Mouse (Mus musculus) hindbrain, postnatal 0 days (tissue): ENCODE measurements around the gene Gpc6. TPM values are rescaled to one million over a fixed set of nuclear protein-coding genes. Genes with fewer than 3 reads are reported as not detected.

Experiments
- ATAC-seq: fragments of 200-750 bp; cut with Nextera tagmentation; 2 replicates; pipeline ENCODE4 v1.8.0; 2017; ENCODE audit warnings: mild to moderate bottlenecking, moderate TSS enrichment, moderate library complexity
- DNase-seq: peaks from one replicate; pipeline ENCODE4 v3.0.0-alpha.2; 2015; ENCODE audit warnings: low spot score
- H3K27ac ChIP-seq: fragments of 300-500 bp; sonication (generic); 2 replicates; pipeline ENCODE4 v1.5.1; 2014; ENCODE audit warnings: mild to moderate bottlenecking
- H3K27me3 ChIP-seq: fragments of 300-500 bp; sonication (generic); 2 replicates; pipeline ENCODE4 v1.6.1; 2014; ENCODE audit warnings: low read length, mixed read lengths; ENCODE audit not compliant: insufficient read depth
- H3K36me3 ChIP-seq: fragments of 300-500 bp; sonication (generic); 2 replicates; pipeline ENCODE4 v1.6.1; 2014; ENCODE audit warnings: low read length, mixed read lengths; ENCODE audit not compliant: insufficient read depth
- H3K4me1 ChIP-seq: fragments of 300-500 bp; sonication (generic); 2 replicates; pipeline ENCODE4 v1.6.1; 2014; ENCODE audit warnings: antibody characterized with exemption, low read length, mixed read lengths; ENCODE audit not compliant: insufficient read depth
- H3K4me2 ChIP-seq: fragments of 300-500 bp; sonication (generic); 2 replicates; pipeline ENCODE4 v1.6.1; 2014; ENCODE audit warnings: low read depth, mild to moderate bottlenecking, low read length, moderate library complexity, mixed read lengths
- H3K4me3 ChIP-seq: fragments of 300-500 bp; sonication (generic); 2 replicates; pipeline ENCODE4 v1.5.1; 2014; ENCODE audit warnings: low read length
- H3K9ac ChIP-seq: fragments of 300-500 bp; sonication (generic); replicated peaks from 2 replicates; pipeline ENCODE4 v1.6.1; 2014; ENCODE audit warnings: mild to moderate bottlenecking, low read length, moderate library complexity, mixed read lengths
- H3K9me3 ChIP-seq: fragments of 300-500 bp; sonication (generic); 2 replicates; pipeline ENCODE4 v1.6.1; 2016; ENCODE audit warnings: low read length, mixed read lengths
- CTCF ChIP-seq: IDR thresholded peaks from 2 replicates; pipeline ENCODE4 v1.5.1; 2016; ENCODE audit warnings: antibody characterized with exemption, control low read depth, low read depth
- WGBS: fragments of 180-500 bp; shearing (Covaris S2); extraction: QIAGEN DNeasy Blood & Tissue Kit; methylation state at CpG from one replicate; pipeline ENCODE4 v1.1.7; 2014; 5-methylcytosine and 5-hydroxymethylcytosine counted together
- polyA plus RNA-seq: library from polyadenylated mRNA; unstranded; fragments of >200 nt; fragmentation: Nextera tagmentation; extraction: Ambion mirVana; gene quantifications from 2 replicates; pipeline ENCODE4 v1.2.1, GENCODE M21; 2015
- total RNA-seq: library from RNA; depleted of rRNA; stranded (reverse); fragments of >200 nt; gene quantifications from 2 replicates; pipeline ENCODE4 v1.2.3, GENCODE M21; 2014

Gpc6 gene
- total and polyA plus RNA-seq, 2 experiments from 2014 or later = 17.9 to 28.5 TPM

DNA sequence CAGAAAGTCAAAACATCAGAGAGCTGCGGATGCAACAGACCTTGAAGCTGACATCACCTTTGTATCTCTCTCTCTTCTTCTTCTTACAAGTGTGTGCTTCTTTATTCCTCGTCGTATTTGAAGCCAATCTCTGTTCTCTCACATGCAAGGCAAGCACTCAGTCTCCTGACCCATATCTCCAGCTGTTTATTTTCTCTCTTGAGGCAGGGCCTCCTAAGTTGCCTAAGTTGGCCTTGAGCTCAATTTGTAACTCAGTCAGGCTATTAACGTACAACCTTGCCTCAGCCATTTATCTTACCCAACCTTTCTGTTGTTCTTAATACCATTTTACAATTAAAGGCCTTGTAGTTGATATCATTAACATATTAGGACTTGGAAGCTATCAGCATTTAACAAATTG, 637.0 kb downstream of the Gpc6 start:
- Histone ChIP-seq H3K27ac (no peak overlapping the region), H3K4me2 (no peak overlapping the region), H3K4me1 (no peaks in the 10 kb centered on the region), H3K4me3 (no peak overlapping the region), H3K27me3 (no peaks in the 10 kb centered on the region), H3K9me3 (no peaks in the 10 kb centered on the region), H3K36me3 (no peaks in the 10 kb centered on the region), H3K9ac (no peak overlapping the region)
- 85% methylated on average over 4 of the region's 4 CpGs for WGBS
- no peak for TF ChIP-seq CTCF
- ATAC-seq (no peak), DNase-seq (no peak)

DNA sequence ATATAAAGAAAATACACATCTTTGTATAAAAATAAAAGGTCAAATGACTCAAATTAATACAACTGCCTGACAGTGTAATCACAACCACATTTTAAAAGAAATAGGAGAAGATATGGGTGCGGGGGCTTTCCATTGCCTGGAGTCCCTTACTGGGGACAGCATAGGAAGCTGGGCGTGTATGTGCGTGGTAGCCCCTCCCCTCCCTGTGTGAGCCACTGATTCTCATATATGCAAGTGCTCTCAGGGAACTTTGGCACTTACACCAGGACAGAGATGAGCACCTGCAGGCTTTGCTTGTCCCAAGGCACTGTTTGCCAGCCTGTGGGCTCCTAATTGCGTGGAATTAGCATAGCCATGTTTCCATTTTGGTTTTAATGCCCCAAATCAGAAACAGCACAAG, 644.2 kb downstream of the Gpc6 start:
- Histone ChIP-seq H3K9me3 (no peaks in the 10 kb centered on the region), H3K4me2 (no peak overlapping the region), H3K4me1 (no peaks in the 10 kb centered on the region), H3K9ac (no peak overlapping the region), H3K4me3 (no peak overlapping the region), H3K27ac (no peak overlapping the region), H3K27me3 (no peaks in the 10 kb centered on the region), H3K36me3 (no peaks in the 10 kb centered on the region)
- ATAC-seq (no peak), DNase-seq (no peak)
- no peak for TF ChIP-seq CTCF
- 72% methylated on average over 4 of the region's 4 CpGs for WGBS

GRCm38 (mm10) chr14:117572213-117572612, 647.1 kb downstream of the Gpc6 start:
- DNase-seq (no peak), ATAC-seq (no peak)
- Histone ChIP-seq H3K27me3 (no peaks in the 10 kb centered on the region), H3K27ac (no peak overlapping the region), H3K4me2 (no peak overlapping the region), H3K4me1 (no peaks in the 10 kb centered on the region), H3K36me3 (no peaks in the 10 kb centered on the region), H3K4me3 (no peak overlapping the region), H3K9ac (no peak overlapping the region), H3K9me3 (no peaks in the 10 kb centered on the region)
- TF ChIP-seq CTCF = no peak
- 58% methylated on average over 8 of the region's 8 CpGs for WGBS

GRCm38 (mm10) chr14:117574216-117574615, 649.1 kb downstream of the Gpc6 start:
- Histone ChIP-seq H3K27ac (no peak overlapping the region), H3K27me3 (no peaks in the 10 kb centered on the region), H3K9me3 (no peaks in the 10 kb centered on the region), H3K4me3 (no peak overlapping the region), H3K36me3 (no peaks in the 10 kb centered on the region), H3K9ac (no peak overlapping the region), H3K4me1 (no peaks in the 10 kb centered on the region), H3K4me2 (no peak overlapping the region)
- DNase-seq (no peak), ATAC-seq (no peak)
- no peak for TF ChIP-seq CTCF
- WGBS = 74% methylated on average over 6 of the region's 6 CpGs

- Histone ChIP-seq H3K4me2 (no peak overlapping the region), H3K4me3 (no peak overlapping the region), H3K27me3 (no peaks in the 10 kb centered on the region), H3K9ac (no peak overlapping the region), H3K27ac (no peak overlapping the region), H3K4me1 (no peaks in the 10 kb centered on the region), H3K9me3 (no peaks in the 10 kb centered on the region), H3K36me3 (no peaks in the 10 kb centered on the region)
- DNase-seq (no peak), ATAC-seq (no peak)
- no peak for TF ChIP-seq CTCF
- WGBS = 94% methylated on average over 6 of the region's 6 CpGs
Measured at GRCm38 (mm10) chr14:117581740-117582139, 656.6 kb downstream of the Gpc6 start.

DNA sequence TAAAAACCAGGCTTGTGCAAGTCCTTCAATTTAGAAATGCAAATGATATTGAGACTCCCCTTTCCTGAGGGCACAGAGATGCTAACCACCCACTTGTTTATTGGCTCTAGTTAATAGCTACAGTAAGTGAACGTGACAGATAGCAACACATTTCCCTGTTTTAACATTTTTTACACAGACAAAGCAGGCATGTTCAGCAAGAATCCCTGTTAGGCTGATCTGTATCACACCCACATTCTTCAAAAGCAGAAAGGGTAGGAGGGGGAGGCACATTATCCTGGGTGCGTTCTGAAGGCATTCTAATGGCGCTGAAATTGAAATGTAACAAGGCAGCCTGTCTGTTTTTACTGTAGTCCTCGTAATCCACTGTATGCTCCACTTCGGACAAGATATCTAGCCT, 674.6 kb downstream of the Gpc6 start:
- DNase-seq = no peak
- Histone ChIP-seq H3K4me1 (no peaks in the 10 kb centered on the region), H3K4me3 (no peak overlapping the region), H3K9me3 (no peaks in the 10 kb centered on the region), H3K4me2 (no peak overlapping the region), H3K27ac (no peak overlapping the region), H3K36me3 (no peaks in the 10 kb centered on the region), H3K9ac (no peak overlapping the region), H3K27me3 (no peaks in the 10 kb centered on the region)
- WGBS = 70% methylated on average over 5 of the region's 5 CpGs
- TF ChIP-seq CTCF = no peak
- ATAC-seq = no peak

- no peaks in the 10 kb centered on the region for H3K36me3 ChIP-seq
- WGBS = 56% methylated on average over 1 of the region's 1 CpGs
- no peak for TF ChIP-seq CTCF
- ATAC-seq (no peak), DNase-seq (no peak)
- H3K4me3 ChIP-seq = no peak overlapping the region
- H3K27me3 ChIP-seq = no peaks in the 10 kb centered on the region
- H3K9ac ChIP-seq = no peak overlapping the region
- no peak overlapping the region for H3K4me2 ChIP-seq
- no peaks in the 10 kb centered on the region for H3K9me3 ChIP-seq
- no peak overlapping the region for H3K27ac ChIP-seq
- H3K4me1 ChIP-seq = no peaks in the 10 kb centered on the region
Measured at GRCm38 (mm10) chr14:117603837-117604236, 678.7 kb downstream of the Gpc6 start.

- Histone ChIP-seq H3K4me1 (no peaks in the 10 kb centered on the region), H3K27me3 (no peaks in the 10 kb centered on the region), H3K27ac (no peak overlapping the region), H3K9ac (no peak overlapping the region), H3K36me3 (no peaks in the 10 kb centered on the region), H3K9me3 (no peaks in the 10 kb centered on the region), H3K4me2 (no peak overlapping the region), H3K4me3 (no peak overlapping the region)
- DNase-seq (no peak), ATAC-seq (no peak)
- WGBS = 80% methylated on average over 2 of the region's 2 CpGs
- TF ChIP-seq CTCF = no peak
Measured at GRCm38 (mm10) chr14:117605750-117606149, 680.6 kb downstream of the Gpc6 start.
